Mouse (Mus musculus) heart, embryonic 15.5 days (tissue): ENCODE results near the gene Donson. TPM values are rescaled to one million over a fixed set of nuclear protein-coding genes. Genes with fewer than 3 reads are reported as not detected.
A peak's percentile ranks its signal among the peaks of the same experiment; 100 is the strongest.

Source experiments
- ATAC-seq: fragments of 200-750 bp; cut with Nextera tagmentation; replicated peaks from 2 replicates; pipeline ENCODE4 v1.8.0; 2017; ENCODE audit warnings: low read depth, moderate TSS enrichment; ENCODE audit not compliant: insufficient number of reproducible peaks, insufficient read depth, low FRiP score
- H3K27ac ChIP-seq: fragments of 300-500 bp; sonication (generic); 2 replicates; pipeline ENCODE4 v1.5.1; 2015; ENCODE audit warnings: mild to moderate bottlenecking, inconsistent platforms
- H3K27me3 ChIP-seq: fragments of 300-500 bp; sonication (generic); 2 replicates; pipeline ENCODE4 v1.6.1; 2015; ENCODE audit warnings: inconsistent platforms
- H3K36me3 ChIP-seq: fragments of 300-500 bp; sonication (generic); 2 replicates; pipeline ENCODE4 v1.6.1; 2015; ENCODE audit warnings: mild to moderate bottlenecking, inconsistent platforms
- H3K4me1 ChIP-seq: fragments of 300-500 bp; sonication (generic); replicated peaks from 2 replicates; pipeline ENCODE4 v1.6.1; 2015; ENCODE audit warnings: inconsistent platforms
- H3K4me2 ChIP-seq: fragments of 300-500 bp; sonication (generic); 2 replicates; pipeline ENCODE4 v1.6.1; 2015; ENCODE audit warnings: inconsistent platforms, mild to moderate bottlenecking, moderate library complexity
- H3K4me3 ChIP-seq: fragments of 300-500 bp; sonication (generic); 2 replicates; pipeline ENCODE4 v1.5.1; 2015; ENCODE audit warnings: mild to moderate bottlenecking, inconsistent platforms
- H3K9ac ChIP-seq: fragments of 300-500 bp; sonication (generic); 2 replicates; pipeline ENCODE4 v1.6.1; 2015; ENCODE audit warnings: mild to moderate bottlenecking, inconsistent platforms
- H3K9me3 ChIP-seq: fragments of 300-500 bp; sonication (generic); replicated peaks from 2 replicates; pipeline ENCODE4 v1.6.1; 2016; ENCODE audit warnings: inconsistent platforms
- WGBS: fragments of 180-500 bp; shearing (Covaris S2); methylation state at CpG from one replicate; pipeline ENCODE4 v1.1.7; 2015; ENCODE audit warnings: mixed read lengths; 5-methylcytosine and 5-hydroxymethylcytosine counted together
- polyA plus RNA-seq: library from polyadenylated mRNA; unstranded; fragments of >200 nt; fragmentation: Nextera tagmentation; extraction: Ambion mirVana; gene quantifications from 2 replicates; pipeline ENCODE4 v1.2.1, GENCODE M21; 2015

Donson gene
- polyA plus RNA-seq, 1 experiment from 2014 or later: 10.7 TPM

DNA sequence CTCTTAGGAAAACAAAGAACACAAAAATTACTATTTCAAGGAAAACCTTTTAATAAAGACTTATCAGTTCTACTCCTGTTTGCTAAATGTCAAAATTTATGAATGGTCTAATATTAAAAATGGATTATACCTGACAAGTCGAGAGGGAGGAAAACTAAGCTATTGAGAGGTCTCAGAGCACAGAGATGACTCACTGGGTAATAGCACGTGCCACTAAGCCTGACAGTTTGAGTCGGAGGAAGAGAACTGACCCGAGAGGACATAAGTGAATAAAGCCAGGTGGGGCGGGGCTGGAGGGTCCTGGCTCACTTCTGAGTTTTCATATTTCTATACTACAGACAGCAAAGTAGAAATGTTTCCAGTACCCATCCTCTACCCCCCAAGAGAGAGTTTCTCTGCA lies 2.2 kb downstream of the Donson start:
- no peak overlapping the region for H3K27ac ChIP-seq
- no peak overlapping the region for H3K4me2 ChIP-seq
- H3K4me1 ChIP-seq: peaks cover 16% of the 10 kb centered on the region
- H3K4me3 ChIP-seq: no peak overlapping the region
- H3K9ac ChIP-seq: no peak overlapping the region
- no peak for ATAC-seq
- no peaks in the 10 kb centered on the region for H3K9me3 ChIP-seq
- WGBS: 79% methylated on average over 5 of the region's 5 CpGs
- no peaks in the 10 kb centered on the region for H3K27me3 ChIP-seq
- peaks cover 32% of the 10 kb centered on the region for H3K36me3 ChIP-seq

DNA sequence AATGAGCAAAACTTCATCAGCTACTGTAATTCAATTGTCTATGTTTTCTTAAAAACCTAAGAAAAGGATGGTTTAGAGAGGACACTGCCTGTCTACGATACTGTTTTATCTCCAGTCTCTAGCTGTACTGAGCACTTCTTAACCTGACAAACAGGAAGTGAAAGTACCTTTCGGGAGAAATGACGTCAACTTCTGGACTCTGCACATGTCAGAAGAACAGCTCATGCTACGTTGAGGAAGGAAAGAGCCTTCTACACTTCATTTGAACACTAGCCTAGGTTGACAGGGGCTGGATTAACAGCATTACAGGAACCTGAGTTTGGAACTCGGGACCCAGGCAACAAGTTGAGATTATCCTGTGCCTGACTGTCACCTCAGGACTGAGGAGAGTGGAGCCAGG lies 3.0 kb downstream of the Donson start:
- ATAC-seq: no peak
- no peak overlapping the region for H3K9ac ChIP-seq
- no peaks in the 10 kb centered on the region for H3K9me3 ChIP-seq
- H3K27ac ChIP-seq: no peak overlapping the region
- no peaks in the 10 kb centered on the region for H3K27me3 ChIP-seq
- H3K36me3 ChIP-seq: peaks cover 32% of the 10 kb centered on the region
- peaks cover 16% of the 10 kb centered on the region for H3K4me1 ChIP-seq
- 70% methylated on average over 5 of the region's 5 CpGs for WGBS
- no peak overlapping the region for H3K4me3 ChIP-seq
- H3K4me2 ChIP-seq: no peak overlapping the region

- WGBS: 74% methylated on average over 5 of the region's 5 CpGs
- H3K27ac ChIP-seq: no peak overlapping the region
- no peak overlapping the region for H3K4me3 ChIP-seq
- H3K4me1 ChIP-seq: no peaks in the 10 kb centered on the region
- no peak overlapping the region for H3K9ac ChIP-seq
- H3K9me3 ChIP-seq: no peaks in the 10 kb centered on the region
- H3K36me3 ChIP-seq: peaks cover 71% of the 10 kb centered on the region
- no peak for ATAC-seq
- H3K4me2 ChIP-seq: no peak overlapping the region
- no peaks in the 10 kb centered on the region for H3K27me3 ChIP-seq
These were observed 7.9 kb downstream of the Donson start for GRCm38 (mm10) chr16:91680656-91681055.

- no peaks in the 10 kb centered on the region for H3K4me1 ChIP-seq
- no peak overlapping the region for H3K4me2 ChIP-seq
- no peaks in the 10 kb centered on the region for H3K9me3 ChIP-seq
- H3K36me3 ChIP-seq: peaks cover 82% of the 10 kb centered on the region
- ATAC-seq: no peak
- no peak overlapping the region for H3K4me3 ChIP-seq
- H3K9ac ChIP-seq: no peak overlapping the region
- H3K27me3 ChIP-seq: no peaks in the 10 kb centered on the region
- 88% methylated on average over 5 of the region's 5 CpGs for WGBS
- no peak overlapping the region for H3K27ac ChIP-seq
These were observed 10.2 kb downstream of the Donson start for GRCm38 (mm10) chr16:91678147-91678911.

DNA sequence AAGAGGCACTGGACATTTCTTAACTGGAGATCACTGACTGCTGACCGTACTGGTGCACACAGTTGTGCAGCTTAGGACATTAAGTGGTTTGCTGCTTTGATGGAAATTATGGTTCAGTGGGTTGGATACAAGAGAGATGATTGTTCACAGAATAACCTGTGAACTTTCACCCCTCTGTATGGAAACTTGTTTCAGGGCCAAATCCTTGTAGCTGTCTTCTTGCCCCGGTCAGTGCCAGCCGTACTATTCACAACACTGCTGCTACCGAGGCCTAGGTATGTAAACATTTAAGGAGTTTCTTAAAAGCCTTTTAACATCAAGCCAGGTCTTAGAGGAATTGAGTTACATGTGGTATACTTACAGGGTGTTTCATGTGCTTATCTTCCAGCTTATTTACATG lies 14.1 kb downstream of the Donson start:
- Histone ChIP-seq H3K27me3 (no peaks in the 10 kb centered on the region), H3K4me1 (no peaks in the 10 kb centered on the region), H3K9me3 (no peaks in the 10 kb centered on the region), H3K4me3 (no peak overlapping the region), H3K4me2 (no peak overlapping the region), H3K9ac (no peak overlapping the region), H3K27ac (no peak overlapping the region), H3K36me3 (peaks cover 88% of the 10 kb centered on the region)
- no peak for ATAC-seq
- WGBS: 84% methylated on average over 4 of the region's 4 CpGs

DNA sequence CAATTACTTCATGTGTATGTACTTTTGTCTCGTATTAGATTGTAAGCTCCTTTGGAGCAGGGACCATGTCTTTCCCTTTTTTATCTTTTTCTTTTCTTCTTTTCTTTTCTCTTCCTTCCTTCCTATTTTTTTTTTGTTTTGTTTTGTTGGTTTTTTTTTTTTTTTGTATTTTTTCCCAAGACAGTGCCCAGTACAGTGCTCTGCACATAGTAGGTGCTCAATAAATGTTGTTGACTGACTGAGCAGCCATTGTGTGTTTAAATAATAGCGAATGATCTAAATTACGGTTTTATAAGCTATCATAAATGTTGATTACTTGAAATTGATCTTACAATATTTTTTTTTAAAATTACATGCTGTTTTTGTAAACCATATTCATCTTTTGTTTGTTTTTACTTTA lies 24.8 kb downstream of the Donson start:
- Histone ChIP-seq H3K4me2 (no peak overlapping the region), H3K4me1 (peaks cover 7% of the 10 kb centered on the region), H3K27ac (no peak overlapping the region), H3K4me3 (no peak overlapping the region), H3K9me3 (no peaks in the 10 kb centered on the region), H3K9ac (no peak overlapping the region), H3K27me3 (no peaks in the 10 kb centered on the region), H3K36me3 (peaks cover 87% of the 10 kb centered on the region)
- 93% methylated on average over 3 of the region's 3 CpGs for WGBS
- ATAC-seq: no peak

- no peaks in the 10 kb centered on the region for H3K9me3 ChIP-seq
- H3K4me1 ChIP-seq: peaks cover 7% of the 10 kb centered on the region
- H3K4me2 ChIP-seq: no peak overlapping the region
- 87% methylated on average over 16 of the region's 16 CpGs for WGBS
- H3K27me3 ChIP-seq: no peaks in the 10 kb centered on the region
- H3K9ac ChIP-seq: no peak overlapping the region
- ATAC-seq: no peak
- no peak overlapping the region for H3K27ac ChIP-seq
- peaks cover 93% of the 10 kb centered on the region for H3K36me3 ChIP-seq
- no peak overlapping the region for H3K4me3 ChIP-seq
These were observed 26.2 kb downstream of the Donson start for GRCm38 (mm10) chr16:91662336-91662735.

DNA sequence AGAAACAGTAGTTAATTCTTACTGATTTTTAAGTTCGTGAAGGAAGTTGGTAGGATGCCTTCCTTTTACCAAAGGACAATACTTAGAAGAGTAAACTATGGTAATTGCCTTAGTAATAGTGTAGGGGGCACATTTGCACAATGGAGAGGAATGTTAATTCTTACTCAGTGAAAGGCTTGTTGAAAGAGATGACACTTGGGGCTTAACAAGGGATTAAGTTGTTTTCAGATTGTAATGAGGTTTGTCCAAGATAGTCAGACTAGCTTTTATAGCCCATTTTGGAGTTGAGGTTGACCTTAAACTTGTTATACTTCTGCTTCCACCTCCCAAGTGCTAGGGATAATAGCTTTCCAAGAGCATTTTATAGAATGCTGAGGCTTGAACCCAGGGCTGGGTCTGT lies 27.2 kb downstream of the Donson start:
- Histone ChIP-seq H3K9ac (no peak overlapping the region), H3K36me3 (peaks cover 93% of the 10 kb centered on the region), H3K4me1 (peaks cover 7% of the 10 kb centered on the region), H3K4me2 (no peak overlapping the region), H3K9me3 (no peaks in the 10 kb centered on the region), H3K4me3 (no peak overlapping the region), H3K27me3 (no peaks in the 10 kb centered on the region), H3K27ac (no peak overlapping the region)
- no peak for ATAC-seq
- 83% methylated on average over 1 of the region's 1 CpGs for WGBS

- ATAC-seq: no peak
- Histone ChIP-seq H3K9ac (no peak overlapping the region), H3K4me1 (peaks cover 7% of the 10 kb centered on the region), H3K27me3 (no peaks in the 10 kb centered on the region), H3K4me3 (no peak overlapping the region), H3K4me2 (no peak overlapping the region), H3K9me3 (no peaks in the 10 kb centered on the region), H3K36me3 (peaks cover 93% of the 10 kb centered on the region), H3K27ac (no peak overlapping the region)
- WGBS: 97% methylated on average over 20 of the region's 20 CpGs
These were observed 28.8 kb downstream of the Donson start for GRCm38 (mm10) chr16:91659798-91660197.

DNA sequence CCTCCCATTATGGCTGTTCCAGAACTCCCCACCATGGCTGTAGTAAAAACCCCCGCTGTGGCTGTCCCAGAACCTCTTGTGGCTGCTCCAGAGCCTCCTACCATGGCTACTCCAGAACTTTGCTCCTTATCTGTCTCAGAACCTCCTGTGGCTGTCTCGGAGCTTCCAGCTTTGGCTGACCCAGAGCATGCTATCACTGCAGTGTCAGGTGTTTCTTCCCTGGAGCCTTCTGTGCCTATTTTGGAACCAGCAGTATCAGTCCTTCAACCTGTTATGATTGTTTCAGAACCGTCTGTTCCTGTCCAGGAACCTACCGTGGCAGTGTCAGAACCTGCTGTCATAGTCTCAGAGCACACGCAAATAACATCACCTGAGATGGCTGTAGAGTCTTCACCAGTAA lies 30.1 kb downstream of the Donson start:
- Histone ChIP-seq H3K4me1 (peaks cover 7% of the 10 kb centered on the region), H3K9ac (no peak overlapping the region), H3K9me3 (no peaks in the 10 kb centered on the region), H3K27me3 (no peaks in the 10 kb centered on the region), H3K4me3 (no peak overlapping the region), H3K4me2 (no peak overlapping the region), H3K27ac (no peak overlapping the region), H3K36me3 (peaks cover 91% of the 10 kb centered on the region)
- WGBS: 78% methylated on average over 5 of the region's 5 CpGs
- no peak for ATAC-seq

DNA sequence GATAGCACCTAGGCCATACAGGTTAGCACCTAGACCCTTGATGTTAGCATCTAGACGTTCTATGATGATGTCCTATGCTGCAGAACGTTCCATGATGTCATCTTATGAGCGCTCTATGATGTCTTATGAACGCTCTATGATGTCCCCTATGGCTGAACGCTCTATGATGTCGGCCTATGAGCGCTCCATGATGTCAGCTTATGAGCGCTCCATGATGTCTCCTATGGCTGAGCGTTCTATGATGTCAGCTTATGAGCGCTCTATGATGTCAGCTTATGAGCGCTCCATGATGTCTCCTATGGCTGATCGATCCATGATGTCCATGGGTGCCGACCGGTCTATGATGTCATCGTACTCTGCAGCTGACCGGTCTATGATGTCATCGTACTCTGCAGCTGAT lies 31.3 kb downstream of the Donson start:
- 0 out of 2 replicates have a peak, but pooled peaks have one; percentile 14 for ATAC-seq
- peaks cover 11% of the 10 kb centered on the region for H3K4me1 ChIP-seq
- no peak overlapping the region for H3K4me3 ChIP-seq
- no peaks in the 10 kb centered on the region for H3K27me3 ChIP-seq
- no peak overlapping the region for H3K9ac ChIP-seq
- 97% methylated on average over 17 of the region's 17 CpGs for WGBS
- peaks cover 83% of the 10 kb centered on the region for H3K36me3 ChIP-seq
- H3K9me3 ChIP-seq: no peaks in the 10 kb centered on the region
- H3K27ac ChIP-seq: no peak overlapping the region
- no peak overlapping the region for H3K4me2 ChIP-seq

DNA sequence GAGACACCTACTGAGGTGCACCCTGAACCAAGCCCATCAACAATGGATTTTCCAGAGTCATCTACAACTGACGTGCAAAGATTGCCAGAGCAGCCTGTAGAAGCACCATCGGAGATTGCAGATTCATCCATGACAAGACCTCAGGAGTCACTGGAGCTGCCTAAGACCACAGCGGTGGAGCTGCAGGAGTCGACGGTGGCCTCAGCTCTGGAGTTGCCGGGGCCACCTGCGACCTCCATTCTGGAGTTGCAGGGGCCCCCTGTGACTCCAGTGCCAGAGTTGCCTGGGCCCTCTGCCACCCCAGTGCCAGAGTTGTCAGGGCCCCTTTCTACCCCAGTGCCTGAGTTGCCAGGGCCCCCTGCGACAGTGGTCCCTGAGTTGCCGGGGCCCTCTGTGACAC lies 33.3 kb downstream of the Donson start:
- no peak overlapping the region for H3K9ac ChIP-seq
- WGBS: 94% methylated on average over 9 of the region's 9 CpGs
- H3K27ac ChIP-seq: no peak overlapping the region
- no peak for ATAC-seq
- peaks cover 8% of the 10 kb centered on the region for H3K4me1 ChIP-seq
- no peaks in the 10 kb centered on the region for H3K27me3 ChIP-seq
- no peak overlapping the region for H3K4me3 ChIP-seq
- H3K36me3 ChIP-seq: peaks cover 73% of the 10 kb centered on the region
- no peak overlapping the region for H3K4me2 ChIP-seq
- no peaks in the 10 kb centered on the region for H3K9me3 ChIP-seq
